Mouse (Mus musculus): ENCODE results near the gene Heyl. TPM values are rescaled to one million over a fixed set of nuclear protein-coding genes. Genes with fewer than 3 reads are reported as not detected.

The Heyl gene
- total and polyA plus RNA-seq, 2 experiments from 2014 or later, result 9.0 to 12.3 TPM

DNA sequence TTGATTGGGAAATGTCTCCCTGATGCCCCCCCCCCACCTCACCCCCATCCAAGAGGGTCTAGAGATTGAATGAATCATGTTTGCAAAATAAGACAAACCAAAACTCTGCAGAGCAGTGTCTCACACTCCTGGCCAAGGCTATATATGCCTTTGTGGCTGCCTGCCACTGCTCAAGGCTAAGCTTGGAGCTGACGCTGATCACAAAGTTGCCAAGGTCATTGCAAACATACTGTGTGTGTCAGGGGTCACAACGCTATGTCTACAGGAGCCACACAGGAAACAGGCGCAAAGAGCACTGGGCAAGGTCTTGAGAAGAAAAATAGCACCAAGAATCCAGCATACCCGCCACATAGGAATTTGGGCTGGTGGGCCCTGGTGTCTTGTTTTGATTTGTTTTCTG is 12.7 kb upstream of the Heyl start:
- H3K27me3 ChIP-seq (ENCODE audit: control insufficient read depth, insufficient read depth, low read length), result no peaks in the 10 kb centered on the region
- 0 out of 2 replicates have a peak overlapping the region, but pooled peaks have one; percentile 18 for H3K27ac ChIP-seq (ENCODE audit: low read depth)
- TF ChIP-seq EP300 (IDR thresholded peaks at IDR 0.05; ENCODE audit: low read depth) (no peak), CTCF (IDR thresholded peaks at IDR 0.05; ENCODE audit: low read depth) (no peak)
- H3K9me3 ChIP-seq (replicated peaks; ENCODE audit: control insufficient read depth, low read length), result no peaks in the 10 kb centered on the region
- H3K36me3 ChIP-seq (replicated peaks; ENCODE audit: control insufficient read depth, insufficient read depth, low read length), result no peaks in the 10 kb centered on the region
- H3K9ac ChIP-seq (replicated peaks; ENCODE audit: low read depth, low read length), result no peak overlapping the region
- no peak overlapping the region for H3K4me3 ChIP-seq (ENCODE audit: low read depth, low read length)
- H3K4me2 ChIP-seq (ENCODE audit: low read depth, low read length), result no peak overlapping the region
- peak; percentile 59 for ATAC-seq (ENCODE audit: insufficient read depth, low read depth)
- no peak for DNase-seq (ENCODE audit: low spot score)
- H3K4me1 ChIP-seq (ENCODE audit: control insufficient read depth, insufficient read depth), result peaks cover 9% of the 10 kb centered on the region; the same call in 1 of the 2 replicates
- WGBS, result 56% methylated on average over 4 of the region's 4 CpGs

GRCm38 (mm10) chr4:123223309-123223708 is 10.0 kb upstream of the Heyl start:
- TF ChIP-seq EP300 (IDR thresholded peaks at IDR 0.05; ENCODE audit: low read depth) (no peak), CTCF (IDR thresholded peaks at IDR 0.05; ENCODE audit: low read depth) (peak; percentile 38)
- no peak for DNase-seq (ENCODE audit: low spot score)

GRCm38 (mm10) chr4:123225718-123226403 is 7.5 kb upstream of the Heyl start:
- ATAC-seq (ENCODE audit: insufficient read depth, low read depth) (peak; percentile 37), DNase-seq (ENCODE audit: low spot score) (no peak)
- Histone ChIP-seq H3K9me3 (replicated peaks; ENCODE audit: control insufficient read depth, low read length) (no peaks in the 10 kb centered on the region), H3K36me3 (replicated peaks; ENCODE audit: control insufficient read depth, insufficient read depth, low read length) (no peaks in the 10 kb centered on the region), H3K4me1 (ENCODE audit: control insufficient read depth, insufficient read depth) (peaks cover 17% of the 10 kb centered on the region), H3K27me3 (ENCODE audit: control insufficient read depth, insufficient read depth, low read length) (no peaks in the 10 kb centered on the region), H3K27ac (ENCODE audit: low read depth) (no peak overlapping the region), H3K4me3 (ENCODE audit: low read depth, low read length) (no peak overlapping the region), H3K9ac (replicated peaks; ENCODE audit: low read depth, low read length) (no peak overlapping the region), H3K4me2 (ENCODE audit: low read depth, low read length) (no peak overlapping the region)
- TF ChIP-seq EP300 (IDR thresholded peaks at IDR 0.05; ENCODE audit: low read depth), result no peak
- TF ChIP-seq CTCF (IDR thresholded peaks at IDR 0.05; ENCODE audit: low read depth), result no peak
- WGBS, result 34% methylated on average over 10 of the region's 10 CpGs

More at GRCm38 (mm10) chr4:123223309-123223708, 10.0 kb upstream of the Heyl start:
- Histone ChIP-seq H3K9ac (replicated peaks; ENCODE audit: low read depth, low read length) (no peak overlapping the region), H3K4me3 (ENCODE audit: low read depth, low read length) (no peak overlapping the region), H3K4me1 (ENCODE audit: control insufficient read depth, insufficient read depth) (peaks cover 19% of the 10 kb centered on the region), H3K9me3 (replicated peaks; ENCODE audit: control insufficient read depth, low read length) (no peaks in the 10 kb centered on the region), H3K27me3 (ENCODE audit: control insufficient read depth, insufficient read depth, low read length) (no peaks in the 10 kb centered on the region), H3K36me3 (replicated peaks; ENCODE audit: control insufficient read depth, insufficient read depth, low read length) (no peaks in the 10 kb centered on the region), H3K27ac (ENCODE audit: low read depth) (no peak overlapping the region), H3K4me2 (ENCODE audit: low read depth, low read length) (no peak overlapping the region)
- 75% methylated on average over 3 of the region's 3 CpGs for WGBS
- no peak for ATAC-seq (ENCODE audit: insufficient read depth, low read depth)

DNA sequence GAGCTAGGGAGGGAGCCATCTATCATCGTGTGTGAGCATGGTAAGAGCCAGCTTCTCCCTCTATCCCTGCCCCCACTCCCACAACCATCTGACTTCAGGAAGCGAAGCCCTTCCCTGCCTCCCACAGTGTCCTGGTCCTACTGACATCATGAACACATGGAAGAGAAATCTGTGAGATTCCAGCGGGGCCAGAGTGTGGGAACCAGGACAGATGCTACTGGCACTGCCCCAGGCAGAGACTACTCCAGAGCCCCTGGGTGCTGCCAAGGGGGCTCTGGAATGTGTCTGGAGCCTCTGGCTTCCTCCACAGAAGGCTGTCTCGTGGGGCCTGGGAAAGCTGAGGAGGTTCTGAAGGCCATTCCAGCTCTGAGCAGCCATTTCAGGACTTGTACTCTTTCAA is 5.6 kb upstream of the Heyl start:
- ATAC-seq (ENCODE audit: insufficient read depth, low read depth) (peak; percentile 61), DNase-seq (ENCODE audit: low spot score) (peak; percentile 57)
- H3K9ac ChIP-seq (replicated peaks; ENCODE audit: low read depth, low read length), result no peak overlapping the region
- H3K4me2 ChIP-seq (ENCODE audit: low read depth, low read length), result no peak overlapping the region
- no peak overlapping the region for H3K4me3 ChIP-seq (ENCODE audit: low read depth, low read length)
- H3K27me3 ChIP-seq (ENCODE audit: control insufficient read depth, insufficient read depth, low read length), result no peaks in the 10 kb centered on the region
- no peaks in the 10 kb centered on the region for H3K36me3 ChIP-seq (replicated peaks; ENCODE audit: control insufficient read depth, insufficient read depth, low read length)
- no peak for TF ChIP-seq CTCF (IDR thresholded peaks at IDR 0.05; ENCODE audit: low read depth)
- no peak for TF ChIP-seq EP300 (IDR thresholded peaks at IDR 0.05; ENCODE audit: low read depth)
- peaks cover 17% of the 10 kb centered on the region for H3K4me1 ChIP-seq (ENCODE audit: control insufficient read depth, insufficient read depth)
- H3K27ac ChIP-seq (ENCODE audit: low read depth), result peak overlapping the region; percentile 26; the same call in 1 of the 2 replicates
- H3K9me3 ChIP-seq (replicated peaks; ENCODE audit: control insufficient read depth, low read length), result no peaks in the 10 kb centered on the region
- 18% methylated on average over 4 of the region's 4 CpGs for WGBS

- ATAC-seq (ENCODE audit: insufficient read depth, low read depth), result peak; percentile 28; the same call in 1 of the 2 replicates
- H3K36me3 ChIP-seq (replicated peaks; ENCODE audit: control insufficient read depth, insufficient read depth, low read length), result no peaks in the 10 kb centered on the region
- no peaks in the 10 kb centered on the region for H3K27me3 ChIP-seq (ENCODE audit: control insufficient read depth, insufficient read depth, low read length)
- no peaks in the 10 kb centered on the region for H3K9me3 ChIP-seq (replicated peaks; ENCODE audit: control insufficient read depth, low read length)
- H3K4me2 ChIP-seq (ENCODE audit: low read depth, low read length), result no peak overlapping the region
- no peak overlapping the region for H3K9ac ChIP-seq (replicated peaks; ENCODE audit: low read depth, low read length)
- WGBS, result 25% methylated on average over 2 of the region's 2 CpGs
- peaks cover 21% of the 10 kb centered on the region for H3K4me1 ChIP-seq (ENCODE audit: control insufficient read depth, insufficient read depth)
- DNase-seq (ENCODE audit: low spot score), result no peak
- H3K27ac ChIP-seq (ENCODE audit: low read depth), result 0 out of 2 replicates have a peak overlapping the region, but pooled peaks have one; percentile 26
- no peak overlapping the region for H3K4me3 ChIP-seq (ENCODE audit: low read depth, low read length)
- TF ChIP-seq EP300 (IDR thresholded peaks at IDR 0.05; ENCODE audit: low read depth), result no peak
- TF ChIP-seq CTCF (IDR thresholded peaks at IDR 0.05; ENCODE audit: low read depth), result no peak
These were observed 5.1 kb upstream of the Heyl start for GRCm38 (mm10) chr4:123228270-123228669.

Measured in heart, postnatal 0 days (tissue).